Mouse (Mus musculus) spleen, adult 2 months (tissue): ENCODE measurements around the gene Ptprn2. TPM values are rescaled to one million over a fixed set of nuclear protein-coding genes. Genes with fewer than 3 reads are reported as not detected.

Source experiments
- DNase-seq, 2 experiments: peaks; one replicate each; pipeline versions ENCODE4 v3.0.0 to v3.0.0-alpha.2; 2012 to 2021; ENCODE audit warnings: low spot score in 2 of 2, low read depth in 1 of 2
- H3K27ac ChIP-seq: fragments of 200-500 bp; 2 replicates; pipeline ENCODE4 v1.5.1; 2012; ENCODE audit warnings: low read length, inconsistent platforms; ENCODE audit not compliant: insufficient read depth
- H3K27me3 ChIP-seq: fragments of 200-500 bp; 2 replicates; pipeline ENCODE4 v1.6.1; 2012; ENCODE audit warnings: mild to moderate bottlenecking, moderate library complexity, low read length, inconsistent platforms; ENCODE audit not compliant: control insufficient read depth, insufficient read depth
- H3K36me3 ChIP-seq: fragments of 200-500 bp; 2 replicates; pipeline ENCODE4 v1.6.1; 2012; ENCODE audit warnings: mild to moderate bottlenecking, low read length, inconsistent platforms; ENCODE audit not compliant: control insufficient read depth, insufficient read depth
- H3K4me1 ChIP-seq: fragments of 200-500 bp; 2 replicates; pipeline ENCODE4 v1.6.1; 2011; ENCODE audit warnings: inconsistent platforms; ENCODE audit not compliant: control insufficient read depth, insufficient read depth, insufficient read length
- H3K4me3 ChIP-seq: fragments of 200-500 bp; 2 replicates; pipeline ENCODE4 v1.5.1; 2011; ENCODE audit warnings: mild to moderate bottlenecking, inconsistent platforms; ENCODE audit not compliant: insufficient read depth, insufficient read length; ENCODE audit errors: extremely low read depth
- CTCF ChIP-seq: fragments of 200-500 bp; IDR thresholded peaks from 2 replicates; pipeline ENCODE4 v1.5.1; 2011; ENCODE audit warnings: mild to moderate bottlenecking, inconsistent platforms; ENCODE audit not compliant: insufficient read depth, insufficient read length, insufficient replicate concordance; ENCODE audit errors: extremely low read depth
- POLR2A ChIP-seq: fragments of 200-500 bp; IDR thresholded peaks from 2 replicates; pipeline ENCODE4 v1.6.1; 2011; ENCODE audit warnings: low read depth, low read length, inconsistent platforms
- WGBS: fragments of 180-500 bp; shearing (Covaris S2); methylation state at CpG from one replicate; pipeline ENCODE4 v1.1.7; 2018; 5-methylcytosine and 5-hydroxymethylcytosine counted together
- polyA plus RNA-seq: library from polyadenylated mRNA; depleted of rRNA; stranded (reverse); fragments of >200 nt; gene quantifications from 2 replicates; pipeline ENCODE4 v1.2.3, GENCODE M21; 2012

The Ptprn2 gene
- polyA plus RNA-seq, 1 experiment, result 0.96 TPM

DNA sequence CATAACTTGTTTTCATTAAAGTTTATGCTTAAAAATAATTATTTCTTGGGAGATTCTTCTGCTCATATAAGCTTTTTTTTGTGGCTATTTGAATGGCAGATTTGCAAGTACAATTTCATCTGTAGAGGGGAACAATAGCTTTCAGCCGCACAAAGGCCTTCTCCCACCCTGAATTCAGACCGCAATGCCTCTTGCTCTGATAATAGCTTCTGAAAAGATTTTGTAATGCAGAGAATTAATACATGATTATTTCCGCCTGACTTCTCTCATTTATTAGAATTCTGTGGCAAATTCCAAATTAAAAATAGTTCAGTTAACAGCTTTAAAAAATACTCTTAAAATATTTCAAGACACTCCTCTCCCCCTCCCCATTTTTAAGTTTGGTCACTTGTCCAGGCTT is 671.3 kb downstream of the Ptprn2 start:
- Histone ChIP-seq H3K4me3 (no peak overlapping the region), H3K27ac (no peak overlapping the region), H3K36me3 (no peaks in the 10 kb centered on the region), H3K27me3 (peaks cover 16% of the 10 kb centered on the region), H3K4me1 (peaks cover 5% of the 10 kb centered on the region; the same call in 1 of the 2 replicates)
- WGBS, result 89% methylated on average over 3 of the region's 3 CpGs
- no peak for DNase-seq
- TF ChIP-seq POLR2A (no peak), CTCF (no peak)

GRCm38 (mm10) chr12:117157249-117157648 is 671.7 kb downstream of the Ptprn2 start:
- Histone ChIP-seq H3K4me1 (peaks cover 5% of the 10 kb centered on the region; the same call in 1 of the 2 replicates), H3K27ac (no peak overlapping the region), H3K36me3 (no peaks in the 10 kb centered on the region), H3K27me3 (peaks cover 16% of the 10 kb centered on the region), H3K4me3 (no peak overlapping the region)
- WGBS, result 67% methylated on average over 2 of the region's 2 CpGs
- no peak for DNase-seq
- TF ChIP-seq POLR2A (no peak), CTCF (no peak)

DNA sequence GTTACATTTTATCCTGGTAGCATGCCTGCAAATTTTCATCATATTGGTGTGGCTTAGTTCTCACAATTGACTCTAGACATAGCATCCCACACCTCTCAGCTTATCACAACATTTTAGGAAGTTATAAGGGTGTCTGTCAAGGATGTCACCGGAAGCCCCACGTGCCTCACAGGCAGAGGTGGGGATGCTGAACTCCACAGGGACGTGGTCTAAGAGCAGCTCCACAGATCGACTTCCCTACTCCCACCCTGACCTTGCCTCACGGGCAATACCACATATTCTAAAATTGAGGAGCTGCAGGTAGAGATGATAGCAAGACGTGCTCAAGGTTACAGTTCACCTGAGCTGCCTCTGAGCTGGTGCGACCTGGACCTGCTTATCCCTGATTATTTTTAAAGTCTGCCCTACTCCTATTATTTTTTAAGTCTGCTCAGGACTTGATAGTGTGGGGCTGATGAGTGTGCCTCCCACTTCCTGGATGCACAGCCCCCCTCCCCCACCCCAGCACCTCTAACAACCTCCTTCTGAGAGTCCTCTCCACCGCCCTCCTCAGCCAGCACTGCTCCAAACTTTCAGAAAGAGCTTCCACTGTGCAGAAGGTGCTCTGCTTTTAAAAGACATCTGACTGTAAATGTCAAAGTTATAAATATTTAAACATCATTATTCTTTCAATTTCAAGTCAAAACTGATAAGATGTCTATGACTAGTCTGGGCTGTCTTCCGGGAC is 672.3 kb downstream of the Ptprn2 start:
- no peak for TF ChIP-seq CTCF
- TF ChIP-seq POLR2A, result no peak
- Histone ChIP-seq H3K27me3 (peaks cover 16% of the 10 kb centered on the region), H3K27ac (no peak overlapping the region), H3K36me3 (no peaks in the 10 kb centered on the region), H3K4me1 (peaks cover 5% of the 10 kb centered on the region; the same call in 1 of the 2 replicates), H3K4me3 (no peak overlapping the region)
- DNase-seq, result no peak
- 19% methylated on average over 9 of the region's 9 CpGs for WGBS

- WGBS, result 18% methylated on average over 17 of the region's 17 CpGs
- no peak for TF ChIP-seq CTCF
- no peak for TF ChIP-seq POLR2A
- peaks cover 13% of the 10 kb centered on the region for H3K27me3 ChIP-seq
Measured at GRCm38 (mm10) chr12:117158950-117159668, 673.6 kb downstream of the Ptprn2 start.

GRCm38 (mm10) chr12:117159669-117160210 is 674.2 kb downstream of the Ptprn2 start:
- Histone ChIP-seq H3K27me3 (peaks cover 13% of the 10 kb centered on the region), H3K4me1 (no peaks in the 10 kb centered on the region), H3K27ac (no peak overlapping the region), H3K36me3 (no peaks in the 10 kb centered on the region), H3K4me3 (no peak overlapping the region)
- TF ChIP-seq CTCF, result no peak
- no peak for TF ChIP-seq POLR2A
- DNase-seq, result no peak
- WGBS, result 18% methylated on average over 15 of the region's 15 CpGs

More at GRCm38 (mm10) chr12:117158950-117159668, 673.6 kb downstream of the Ptprn2 start:
- Histone ChIP-seq H3K4me3 (no peak overlapping the region), H3K36me3 (no peaks in the 10 kb centered on the region), H3K4me1 (0 out of 2 replicates have a peak, but pooled peaks cover under 1% of the 10 kb centered on the region), H3K27ac (no peak overlapping the region)
- no peak for DNase-seq

DNA sequence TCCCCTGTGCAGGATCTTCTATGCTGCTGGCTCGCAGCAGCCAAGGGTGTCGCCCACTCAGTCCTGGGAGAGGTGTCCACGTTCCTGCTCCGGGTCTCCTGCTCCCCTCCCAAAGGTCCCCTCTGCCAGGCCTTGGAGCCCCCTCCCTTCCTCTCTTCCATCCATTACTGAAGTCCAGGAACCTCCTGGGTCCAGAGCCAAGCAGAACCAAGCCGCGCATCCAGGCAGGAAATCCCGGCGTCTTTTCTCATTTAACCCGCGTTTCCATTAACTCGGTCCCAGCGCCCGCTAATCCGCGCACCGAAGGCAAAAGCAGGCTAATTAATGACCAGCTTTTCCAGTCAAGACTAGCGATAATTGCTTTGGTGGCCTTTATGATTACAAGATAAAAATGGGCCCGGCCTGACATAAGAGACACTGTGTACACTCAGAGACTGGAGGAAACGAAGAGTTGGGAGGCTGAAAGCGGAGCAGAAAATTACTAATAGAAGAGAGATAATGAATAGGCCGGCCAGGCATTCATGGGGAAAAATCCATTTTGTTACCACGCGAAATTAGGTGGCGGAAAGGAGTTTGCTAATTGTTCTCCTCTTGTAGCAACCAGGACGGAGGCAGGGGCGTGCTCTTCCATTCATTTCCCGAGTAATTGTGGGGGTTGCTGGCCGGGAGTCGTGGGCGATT is 674.8 kb downstream of the Ptprn2 start:
- H3K27me3 ChIP-seq, result peaks cover 11% of the 10 kb centered on the region
- no peak for DNase-seq
- H3K4me1 ChIP-seq, result no peaks in the 10 kb centered on the region
- H3K36me3 ChIP-seq, result no peaks in the 10 kb centered on the region
- no peak overlapping the region for H3K27ac ChIP-seq
- TF ChIP-seq CTCF (no peak), POLR2A (no peak)
- WGBS, result 16% methylated on average over 30 of the region's 30 CpGs
- no peak overlapping the region for H3K4me3 ChIP-seq
